Mouse (Mus musculus) liver, postnatal 0 days (tissue): ENCODE results near the gene Trcg1.

ENCODE experiments used
- CTCF ChIP-seq: sonication (generic); IDR thresholded peaks from 2 replicates; pipeline ENCODE4 v1.5.1; 2016; ENCODE audit warnings: antibody characterized with exemption, low read depth
- EP300 ChIP-seq: IDR thresholded peaks from 2 replicates; pipeline ENCODE4 v1.6.1; 2016; ENCODE audit warnings: antibody characterized with exemption, low read depth, mild to moderate bottlenecking

GRCm38 (mm10) chr9:57202981-57203380 lies 33.4 kb upstream of the Trcg1 start:
- TF ChIP-seq CTCF (no peak), EP300 (no peak)
